Mouse (Mus musculus) liver, embryonic 12.5 days (tissue): ENCODE measurements at regions not wholly inside any gene's neighbourhood (a gene's known extent, or its start where the extent isn't known, plus 50 kb on each side); places are given as distances from the start of the nearest gene placed in this dataset.

ENCODE experiments used
- ATAC-seq: fragments of 200-750 bp; cut with Nextera tagmentation; 2 replicates; pipeline ENCODE4 v1.8.0; 2017; ENCODE audit warnings: moderate number of reproducible peaks, mild to moderate bottlenecking, moderate library complexity
- H3K27ac ChIP-seq: fragments of 300-500 bp; sonication (generic); 2 replicates; pipeline ENCODE4 v1.5.1; 2016; ENCODE audit warnings: mild to moderate bottlenecking
- H3K27me3 ChIP-seq: fragments of 300-500 bp; sonication (generic); replicated peaks from 2 replicates; pipeline ENCODE4 v1.6.1; 2016; ENCODE audit warnings: mild to moderate bottlenecking, moderate library complexity
- H3K36me3 ChIP-seq: fragments of 300-500 bp; sonication (generic); 2 replicates; pipeline ENCODE4 v1.6.1; 2016; ENCODE audit warnings: mild to moderate bottlenecking, moderate library complexity
- H3K4me1 ChIP-seq: fragments of 300-500 bp; sonication (generic); 2 replicates; pipeline ENCODE4 v1.6.1; 2016
- H3K4me2 ChIP-seq: fragments of 300-500 bp; sonication (generic); 2 replicates; pipeline ENCODE4 v1.6.1; 2016; ENCODE audit warnings: mild to moderate bottlenecking, moderate library complexity
- H3K4me3 ChIP-seq: fragments of 300-500 bp; sonication (generic); 2 replicates; pipeline ENCODE4 v1.5.1; 2016; ENCODE audit warnings: mild to moderate bottlenecking, moderate library complexity
- H3K9ac ChIP-seq: fragments of 300-500 bp; sonication (generic); 2 replicates; pipeline ENCODE4 v1.6.1; 2016; ENCODE audit warnings: mild to moderate bottlenecking, moderate library complexity
- H3K9me3 ChIP-seq: fragments of 300-500 bp; sonication (generic); replicated peaks from 2 replicates; pipeline ENCODE4 v1.6.1; 2016; ENCODE audit warnings: mild to moderate bottlenecking, moderate library complexity
- WGBS: fragments of 180-500 bp; shearing (Covaris S2); methylation state at CpG from one replicate; pipeline ENCODE4 v1.1.7; 2016; ENCODE audit not compliant: insufficient replicate concordance; 5-methylcytosine and 5-hydroxymethylcytosine counted together

DNA sequence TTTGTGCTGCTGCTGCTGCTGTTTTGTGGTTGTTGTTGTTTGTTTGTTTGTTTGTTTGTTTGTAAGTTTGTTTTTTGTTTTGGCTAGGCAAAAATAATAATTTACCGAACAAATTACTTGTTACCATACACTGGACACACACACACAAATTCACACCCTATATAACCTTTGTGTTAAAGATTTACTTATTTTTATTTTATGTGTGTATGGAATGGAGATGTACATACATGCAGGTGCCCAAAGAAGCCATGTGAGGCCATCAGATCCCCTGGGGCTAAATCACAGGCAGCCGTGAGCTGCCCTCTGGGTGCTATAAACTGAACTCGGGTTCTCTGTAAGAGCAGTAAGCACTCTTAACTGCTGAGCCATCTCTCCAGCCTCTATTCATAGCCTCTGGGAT is 56.0 kb downstream of the Pttg1 start:
- no peak for ATAC-seq
- 65% methylated on average over 3 of the region's 3 CpGs for WGBS
- H3K27ac ChIP-seq = no peak overlapping the region
- H3K27me3 ChIP-seq = no peaks in the 10 kb centered on the region
- H3K9me3 ChIP-seq = no peaks in the 10 kb centered on the region
- no peaks in the 10 kb centered on the region for H3K4me1 ChIP-seq
- no peak overlapping the region for H3K4me3 ChIP-seq
- H3K9ac ChIP-seq = no peak overlapping the region
- H3K36me3 ChIP-seq = no peaks in the 10 kb centered on the region
- H3K4me2 ChIP-seq = no peak overlapping the region

GRCm38 (mm10) chr11:43368346-43368745 is 57.7 kb downstream of the Pttg1 start:
- Histone ChIP-seq H3K4me3 (no peak overlapping the region), H3K4me1 (no peaks in the 10 kb centered on the region), H3K4me2 (no peak overlapping the region), H3K9me3 (no peaks in the 10 kb centered on the region), H3K27me3 (no peaks in the 10 kb centered on the region), H3K9ac (no peak overlapping the region), H3K27ac (no peak overlapping the region), H3K36me3 (no peaks in the 10 kb centered on the region)
- ATAC-seq = no peak
- WGBS = 39% methylated on average over 1 of the region's 1 CpGs

GRCm38 (mm10) chr11:43361858-43362257 is 64.2 kb downstream of the Pttg1 start:
- Histone ChIP-seq H3K27ac (no peak overlapping the region), H3K9ac (no peak overlapping the region), H3K36me3 (no peaks in the 10 kb centered on the region), H3K4me3 (no peak overlapping the region), H3K4me2 (no peak overlapping the region), H3K4me1 (no peaks in the 10 kb centered on the region), H3K27me3 (no peaks in the 10 kb centered on the region), H3K9me3 (no peaks in the 10 kb centered on the region)
- no peak for ATAC-seq
- WGBS = 47% methylated on average over 13 of the region's 13 CpGs

- no peak overlapping the region for H3K4me3 ChIP-seq
- no peaks in the 10 kb centered on the region for H3K36me3 ChIP-seq
- peak; percentile 40; the same call in 1 of the 2 replicates for ATAC-seq
- WGBS = 36% methylated on average over 13 of the region's 13 CpGs
- H3K27me3 ChIP-seq = no peaks in the 10 kb centered on the region
- H3K9me3 ChIP-seq = no peaks in the 10 kb centered on the region
- no peak overlapping the region for H3K4me2 ChIP-seq
- no peak overlapping the region for H3K9ac ChIP-seq
- H3K4me1 ChIP-seq = no peaks in the 10 kb centered on the region
- no peak overlapping the region for H3K27ac ChIP-seq
These were observed 67.4 kb downstream of the Pttg1 start for GRCm38 (mm10) chr11:43358390-43359291.

GRCm38 (mm10) chr11:43353602-43354001 is 72.4 kb downstream of the Pttg1 start:
- Histone ChIP-seq H3K9ac (no peak overlapping the region), H3K4me2 (no peak overlapping the region), H3K9me3 (no peaks in the 10 kb centered on the region), H3K27ac (no peak overlapping the region), H3K27me3 (no peaks in the 10 kb centered on the region), H3K36me3 (no peaks in the 10 kb centered on the region), H3K4me3 (no peak overlapping the region), H3K4me1 (no peaks in the 10 kb centered on the region)
- WGBS = 37% methylated on average over 4 of the region's 4 CpGs
- ATAC-seq = no peak

GRCm38 (mm10) chr11:43353030-43353429 is 73.0 kb downstream of the Pttg1 start:
- no peaks in the 10 kb centered on the region for H3K27me3 ChIP-seq
- no peak for ATAC-seq
- no peaks in the 10 kb centered on the region for H3K9me3 ChIP-seq
- no peaks in the 10 kb centered on the region for H3K36me3 ChIP-seq
- 59% methylated on average over 1 of the region's 1 CpGs for WGBS
- no peak overlapping the region for H3K9ac ChIP-seq
- H3K27ac ChIP-seq = no peak overlapping the region
- no peaks in the 10 kb centered on the region for H3K4me1 ChIP-seq
- H3K4me3 ChIP-seq = no peak overlapping the region
- H3K4me2 ChIP-seq = no peak overlapping the region

- 58% methylated on average over 2 of the region's 2 CpGs for WGBS
- no peak overlapping the region for H3K4me2 ChIP-seq
- H3K27ac ChIP-seq = no peak overlapping the region
- H3K27me3 ChIP-seq = no peaks in the 10 kb centered on the region
- no peaks in the 10 kb centered on the region for H3K36me3 ChIP-seq
- H3K9ac ChIP-seq = no peak overlapping the region
- H3K4me3 ChIP-seq = no peak overlapping the region
- no peaks in the 10 kb centered on the region for H3K9me3 ChIP-seq
- H3K4me1 ChIP-seq = no peaks in the 10 kb centered on the region
- ATAC-seq = no peak
These were observed 74.2 kb downstream of the Pttg1 start for GRCm38 (mm10) chr11:43351818-43352217.

DNA sequence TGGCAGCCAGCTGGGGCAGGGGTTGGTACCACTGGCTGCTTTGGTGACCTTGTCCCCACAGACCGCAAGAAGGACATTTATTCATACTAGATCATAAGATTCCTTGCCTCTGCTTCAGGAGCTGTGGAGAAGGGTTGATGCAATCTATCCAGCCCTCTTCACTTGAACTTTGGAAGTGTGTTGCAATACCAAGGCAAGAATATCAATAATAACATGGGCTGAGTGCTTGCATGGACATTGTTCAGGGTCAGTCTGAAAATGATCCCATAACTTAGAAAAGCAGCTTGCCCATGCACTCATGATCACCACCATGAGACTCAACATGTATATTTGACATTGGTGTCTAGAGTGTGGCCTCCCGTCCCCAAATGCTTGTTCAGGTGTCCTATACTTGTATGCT is 74.7 kb downstream of the Pttg1 start:
- no peak overlapping the region for H3K4me3 ChIP-seq
- 67% methylated on average over 2 of the region's 2 CpGs for WGBS
- no peak overlapping the region for H3K27ac ChIP-seq
- no peaks in the 10 kb centered on the region for H3K27me3 ChIP-seq
- no peak overlapping the region for H3K4me2 ChIP-seq
- no peak for ATAC-seq
- H3K9me3 ChIP-seq = no peaks in the 10 kb centered on the region
- no peaks in the 10 kb centered on the region for H3K4me1 ChIP-seq
- no peaks in the 10 kb centered on the region for H3K36me3 ChIP-seq
- no peak overlapping the region for H3K9ac ChIP-seq

DNA sequence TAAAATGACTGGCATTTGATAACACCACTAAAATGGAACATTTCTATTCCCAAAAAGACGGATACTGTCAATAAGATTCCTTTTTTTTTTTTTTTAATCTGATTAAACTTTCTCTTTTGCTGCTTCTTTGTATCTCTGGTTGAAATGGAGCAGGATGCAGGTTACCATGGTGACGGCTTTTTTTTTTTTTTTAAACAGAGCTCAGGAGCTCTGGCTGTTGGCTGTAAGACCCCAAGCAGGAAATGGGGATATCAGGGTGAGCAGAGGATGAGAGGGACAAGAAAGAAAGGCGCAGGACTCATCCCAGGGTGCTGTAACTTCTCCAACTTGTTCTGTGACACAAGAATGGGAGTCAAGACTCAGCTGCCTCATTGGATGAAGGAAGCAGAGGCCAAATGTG is 75.8 kb downstream of the Pttg1 start:
- Histone ChIP-seq H3K36me3 (no peaks in the 10 kb centered on the region), H3K27me3 (no peaks in the 10 kb centered on the region), H3K9ac (no peak overlapping the region), H3K27ac (no peak overlapping the region), H3K4me2 (no peak overlapping the region), H3K4me1 (no peaks in the 10 kb centered on the region), H3K4me3 (no peak overlapping the region), H3K9me3 (no peaks in the 10 kb centered on the region)
- no peak for ATAC-seq
- WGBS = 40% methylated on average over 3 of the region's 3 CpGs

DNA sequence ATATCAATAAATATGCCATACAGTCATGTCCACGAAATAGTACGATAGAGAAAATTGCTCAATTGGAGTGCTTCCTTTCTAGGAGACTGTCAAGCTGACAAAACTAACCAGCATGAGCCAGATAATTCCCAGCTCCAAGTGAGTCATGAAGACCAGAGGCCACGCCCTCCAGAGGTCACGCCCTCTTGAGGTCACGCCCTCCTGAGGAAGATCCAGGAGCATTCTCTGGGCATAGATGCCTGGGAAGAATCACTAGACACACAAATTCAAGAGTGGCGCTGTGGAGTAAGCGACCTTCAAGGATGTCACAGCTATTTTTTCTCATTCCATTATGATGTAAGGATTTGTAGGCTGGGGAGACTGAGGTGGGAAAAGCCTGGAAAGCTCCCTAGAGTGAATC is 76.5 kb downstream of the Pttg1 start:
- H3K4me1 ChIP-seq = no peaks in the 10 kb centered on the region
- no peaks in the 10 kb centered on the region for H3K27me3 ChIP-seq
- no peaks in the 10 kb centered on the region for H3K36me3 ChIP-seq
- H3K4me3 ChIP-seq = no peak overlapping the region
- 51% methylated on average over 7 of the region's 7 CpGs for WGBS
- H3K9me3 ChIP-seq = no peaks in the 10 kb centered on the region
- H3K4me2 ChIP-seq = no peak overlapping the region
- no peak overlapping the region for H3K9ac ChIP-seq
- no peak overlapping the region for H3K27ac ChIP-seq
- no peak for ATAC-seq

- ATAC-seq = no peak
- Histone ChIP-seq H3K27me3 (no peaks in the 10 kb centered on the region), H3K4me2 (no peak overlapping the region), H3K36me3 (no peaks in the 10 kb centered on the region), H3K9me3 (no peaks in the 10 kb centered on the region), H3K9ac (no peak overlapping the region), H3K4me3 (no peak overlapping the region), H3K27ac (no peak overlapping the region), H3K4me1 (no peaks in the 10 kb centered on the region)
- 20% methylated on average over 4 of the region's 4 CpGs for WGBS
These were observed 77.5 kb downstream of the Pttg1 start for GRCm38 (mm10) chr11:43348571-43348970.

DNA sequence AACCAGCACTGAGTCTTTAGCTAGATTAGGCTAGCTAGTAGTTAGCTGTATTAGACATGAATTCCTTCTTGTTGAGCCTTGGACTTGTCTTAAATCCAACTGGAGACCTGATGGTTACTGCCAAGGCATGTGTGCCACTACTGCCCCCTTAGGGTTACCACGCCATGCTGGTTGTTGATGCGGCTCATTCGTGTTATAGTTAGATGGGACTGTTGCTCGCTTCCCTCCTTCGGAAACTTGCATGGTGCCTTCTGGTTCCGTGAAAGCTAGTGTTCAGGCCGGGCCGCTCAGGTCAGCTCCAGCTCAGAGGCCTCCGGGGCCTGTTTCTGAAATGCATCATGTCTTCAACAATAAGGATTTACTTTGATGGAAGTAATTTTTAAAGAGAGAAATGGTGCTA is 79.6 kb downstream of the Pttg1 start:
- no peaks in the 10 kb centered on the region for H3K4me1 ChIP-seq
- no peaks in the 10 kb centered on the region for H3K36me3 ChIP-seq
- no peak overlapping the region for H3K4me3 ChIP-seq
- no peak overlapping the region for H3K27ac ChIP-seq
- H3K9ac ChIP-seq = no peak overlapping the region
- no peaks in the 10 kb centered on the region for H3K9me3 ChIP-seq
- H3K4me2 ChIP-seq = no peak overlapping the region
- no peak for ATAC-seq
- H3K27me3 ChIP-seq = no peaks in the 10 kb centered on the region
- 81% methylated on average over 9 of the region's 9 CpGs for WGBS
